Mouse (Mus musculus): Measurements from ENCODE around the gene Rab5a.
"Not testable (repeated sequence)": the region's sequence is repeated elsewhere in the genome, so short reads cannot be mapped to it uniquely, and the experiment has no call there.

The Rab5a gene

GRCm38 (mm10) chr17:53478858-53479603 is at the start of gene Rab5a:
Rab5a (plus strand) TSS chr17:53479234.
- DNase-seq: peak; percentile 99

- no peak for DNase-seq
Observed at GRCm38 (mm10) chr17:53456152-53456551, 22.9 kb upstream of the Rab5a start.

- no peak for DNase-seq
Observed at GRCm38 (mm10) chr17:53456742-53457141, 22.3 kb upstream of the Rab5a start.

DNA sequence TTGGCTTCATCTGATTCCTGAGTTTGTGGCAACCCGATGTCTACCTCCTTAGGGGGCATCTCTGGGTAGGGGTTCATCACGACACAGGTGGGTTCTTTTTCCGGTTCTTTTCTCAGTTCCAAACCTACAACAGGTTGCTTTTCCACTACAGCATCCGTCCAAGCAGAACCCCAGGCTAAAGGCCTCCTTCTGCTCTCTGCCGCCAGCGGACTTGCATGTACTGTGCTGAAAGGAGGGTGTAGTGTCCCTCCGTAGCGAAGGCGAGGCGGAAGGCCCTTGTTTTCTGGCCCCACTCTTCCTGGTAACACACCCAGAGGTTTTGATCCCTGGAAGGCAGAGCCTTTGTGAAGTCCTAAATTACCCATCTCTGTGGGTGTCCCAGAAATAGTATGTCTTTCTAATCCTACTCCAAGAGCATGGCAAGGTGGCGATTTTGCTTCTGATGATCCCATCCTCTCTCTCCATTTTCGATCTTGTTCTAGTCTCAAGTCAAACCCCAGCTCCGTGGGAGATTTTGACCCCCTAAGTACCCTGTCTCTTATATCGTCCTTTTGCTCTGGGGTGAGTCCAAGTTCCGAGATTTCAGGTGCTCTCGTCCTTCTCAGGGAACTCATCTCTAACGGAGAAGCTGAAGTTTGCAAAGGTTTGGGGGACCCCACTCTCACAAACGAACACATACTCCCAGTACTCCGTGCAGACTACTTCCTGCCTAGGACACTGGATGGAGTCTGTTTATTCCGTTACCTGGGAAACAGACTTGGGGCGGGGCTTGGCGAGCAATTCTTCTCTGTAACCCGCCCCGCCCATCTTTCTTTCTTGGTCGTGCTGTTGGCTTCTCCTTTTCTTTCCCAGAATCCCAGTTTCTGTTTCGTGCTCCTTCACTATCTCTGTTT is 16.2 kb upstream of the Rab5a start, which contains the start of gene Efhb:
Efhb (minus strand) TSS at position 719 of the 893 bp plus-strand sequence.
- peak; percentile 49 to 63 for DNase-seq

- no peak for DNase-seq
Observed at GRCm38 (mm10) chr17:53463496-53463840, 15.6 kb upstream of the Rab5a start.

GRCm38 (mm10) chr17:53465569-53465968 is 13.5 kb upstream of the Rab5a start:
- no peak for DNase-seq

DNA sequence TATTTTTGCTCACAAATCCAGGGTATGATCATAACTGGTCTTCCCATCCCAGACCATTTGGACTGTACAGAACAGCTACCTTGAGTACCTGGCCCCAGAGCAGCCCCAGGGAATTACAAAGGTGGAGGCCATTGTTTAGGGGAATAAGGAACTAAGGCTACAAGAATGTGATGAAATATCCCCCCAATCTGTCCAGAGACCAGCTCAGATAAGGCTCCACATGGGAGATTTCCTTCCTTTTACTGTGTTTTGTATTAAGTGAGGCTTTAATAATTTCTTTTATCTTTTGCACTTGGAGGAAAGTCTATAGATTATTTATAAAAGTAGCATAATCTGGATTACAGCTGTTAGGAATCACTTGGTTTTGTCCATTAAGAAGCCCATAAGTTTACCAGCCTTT is 10.3 kb upstream of the Rab5a start:
- DNase-seq: no peak

DNA sequence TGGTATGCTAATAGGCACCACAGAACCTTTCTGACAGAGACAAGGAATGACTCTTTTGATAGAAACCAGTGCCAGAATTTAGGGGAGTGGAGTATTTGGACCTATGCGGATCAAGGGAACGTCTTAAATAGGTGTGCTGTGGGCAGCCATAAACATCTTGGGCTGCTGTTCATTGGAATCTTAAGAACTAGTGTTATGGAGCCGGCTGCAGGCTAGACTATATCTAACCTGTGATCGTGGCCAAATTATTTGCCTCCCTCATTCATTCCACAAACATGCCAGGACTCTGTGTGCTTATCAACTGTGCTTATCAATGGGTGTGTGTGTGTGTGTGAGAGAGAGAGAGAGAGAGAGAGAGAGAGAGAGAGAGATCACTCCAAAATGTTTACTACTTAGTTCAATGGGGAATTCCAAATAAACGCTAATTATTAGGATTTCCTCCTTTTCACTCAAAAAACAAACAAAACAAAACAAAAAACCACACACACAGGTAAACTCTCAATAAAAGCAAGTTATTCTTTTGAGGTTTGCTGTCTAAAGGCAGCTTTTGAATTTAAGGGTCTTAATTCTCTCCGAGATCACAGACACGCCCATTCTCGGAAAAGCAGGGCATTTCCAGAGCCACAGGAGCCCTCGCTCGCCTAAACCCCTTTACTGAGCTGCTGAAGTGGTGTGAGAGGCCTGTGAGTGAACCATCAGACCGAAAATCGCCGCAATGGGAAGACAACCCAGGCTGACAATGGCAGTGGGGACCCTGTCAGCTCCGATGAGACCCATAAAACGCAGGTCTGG is 772 bp upstream of the Rab5a start:
- DNase-seq: no peak

DNA sequence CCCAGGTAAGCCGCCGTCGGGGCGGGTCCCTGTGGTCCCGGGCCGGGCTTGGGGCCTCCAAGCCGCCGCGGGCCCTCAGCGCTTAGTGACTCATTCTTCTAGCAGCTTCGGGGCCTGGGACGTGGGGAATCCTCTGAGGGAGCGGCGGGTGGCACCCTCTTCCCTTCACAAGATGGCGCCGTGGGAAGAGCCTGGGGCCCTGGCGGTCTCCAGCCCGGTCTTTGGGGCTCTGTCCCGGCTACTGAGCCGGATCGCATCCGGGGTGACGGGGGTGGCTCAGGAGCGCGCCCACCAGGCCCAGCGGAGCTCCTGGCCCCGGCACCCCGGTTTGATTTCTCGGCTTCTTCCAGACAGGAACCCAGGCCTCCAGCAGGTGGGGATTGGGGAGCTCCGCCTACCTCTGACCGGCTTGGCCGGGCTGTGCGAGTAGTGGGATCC is 589 bp downstream of the Rab5a start:
- DNase-seq: peak in 1 of 2 experiments; percentile 51

DNA sequence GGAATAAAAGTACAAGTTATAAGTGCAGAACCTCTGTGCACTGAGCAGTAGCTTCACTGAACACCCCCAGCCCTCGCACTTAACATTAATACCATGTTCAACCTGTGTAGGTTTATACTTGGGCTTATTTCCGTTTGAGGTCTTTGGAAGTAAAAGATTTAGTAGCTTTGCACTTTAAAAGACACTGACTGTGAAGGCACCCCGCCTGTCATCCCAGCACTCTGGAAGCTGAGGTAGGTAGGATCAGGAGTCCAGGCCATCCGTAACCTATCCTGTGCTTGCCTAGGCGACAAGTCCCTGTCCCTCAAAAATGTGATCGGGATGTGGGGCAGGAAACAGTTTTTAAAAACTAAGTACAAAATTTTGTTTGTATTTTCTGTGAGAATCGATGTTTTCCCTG is 1.4 kb downstream of the Rab5a start:
- no peak for DNase-seq

DNA sequence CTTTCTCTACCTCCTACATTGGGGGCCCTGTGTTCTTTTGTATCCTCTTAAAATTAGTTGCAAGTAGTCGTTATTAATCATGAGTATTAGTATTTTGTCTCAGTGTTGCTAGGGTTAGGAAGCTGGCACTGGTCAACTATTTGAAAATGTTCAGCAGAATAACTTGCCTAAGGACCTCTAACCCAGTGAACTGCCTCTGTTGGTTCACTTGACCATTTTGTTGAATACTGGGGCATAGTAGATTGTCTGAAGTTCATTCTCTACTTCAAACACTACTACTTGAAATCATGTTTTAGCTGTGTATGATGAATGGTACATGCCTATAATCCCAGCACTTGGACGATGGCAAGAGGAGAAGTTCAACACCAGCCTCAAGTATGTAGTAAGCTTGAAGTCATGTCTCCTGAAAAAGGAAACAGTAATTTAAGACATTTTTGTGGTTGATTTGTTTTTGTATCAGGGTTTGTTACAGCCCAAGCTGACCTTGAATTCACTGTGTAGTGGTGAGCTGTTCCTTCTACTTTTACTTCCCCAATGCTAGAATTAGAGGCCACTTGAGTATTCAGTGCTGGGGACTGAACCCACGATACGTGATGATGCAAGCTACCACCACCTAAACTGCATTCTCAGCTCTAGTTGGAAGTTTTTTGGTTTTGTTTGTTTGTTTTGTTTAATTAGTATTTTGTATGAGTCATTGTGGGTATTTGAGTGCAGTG is 9.4 kb downstream of the Rab5a start:
- DNase-seq: no peak

- DNase-seq: no peak
Observed at GRCm38 (mm10) chr17:53489007-53489378, 10.0 kb downstream of the Rab5a start.

DNA sequence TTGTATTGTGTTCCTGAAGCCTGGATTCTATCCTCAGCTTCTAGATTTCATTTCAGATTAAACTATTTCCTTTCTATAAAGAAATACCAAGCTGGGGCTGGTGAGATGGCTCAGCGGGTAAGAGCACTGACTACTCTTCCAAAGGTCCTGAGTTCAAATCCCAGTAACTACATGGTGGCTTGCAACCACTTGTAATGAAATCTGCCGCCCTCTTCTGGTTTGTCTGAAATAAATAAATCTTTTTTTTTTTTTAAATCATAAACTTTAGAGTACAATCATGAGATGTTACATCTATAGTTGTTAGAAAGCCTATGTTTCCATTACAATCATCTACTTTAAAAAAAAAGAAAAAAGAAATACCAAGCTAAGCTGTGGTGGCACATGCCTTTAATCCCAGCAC is 23.9 kb downstream of the Rab5a start:
- DNase-seq: no peak

GRCm38 (mm10) chr17:53512311-53512951 is 33.4 kb downstream of the Rab5a start:
- DNase-seq: peak; percentile 44 to 47

- DNase-seq: no peak
Observed at GRCm38 (mm10) chr17:53519364-53519763, 40.3 kb downstream of the Rab5a start.

DNA sequence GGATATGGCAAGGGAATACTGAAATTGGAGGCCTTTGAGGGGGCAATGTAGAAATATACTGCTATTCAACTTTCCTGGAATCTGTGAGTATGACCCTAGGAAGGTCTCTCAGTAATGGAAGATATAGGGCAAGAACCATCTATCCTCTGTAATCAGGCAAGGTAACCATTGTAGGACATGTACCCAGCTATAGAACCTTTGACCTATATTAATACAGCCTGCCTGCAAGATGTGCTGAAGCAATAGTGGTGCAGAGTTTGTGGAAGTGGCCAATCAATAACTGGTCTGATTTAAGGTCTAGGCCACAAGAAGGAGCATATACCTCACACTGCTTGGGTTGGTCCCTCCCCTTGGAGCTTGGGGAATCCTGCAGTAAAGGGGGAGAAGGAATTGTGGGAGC is 41.5 kb downstream of the Rab5a start:
- no peak for DNase-seq

- DNase-seq: no peak
Observed at GRCm38 (mm10) chr17:53528034-53528433, 49.0 kb downstream of the Rab5a start.

GRCm38 (mm10) chr17:53531160-53531559 is 52.1 kb downstream of the Rab5a start:
- DNase-seq: peak in 1 of 2 experiments; percentile 14

DNA sequence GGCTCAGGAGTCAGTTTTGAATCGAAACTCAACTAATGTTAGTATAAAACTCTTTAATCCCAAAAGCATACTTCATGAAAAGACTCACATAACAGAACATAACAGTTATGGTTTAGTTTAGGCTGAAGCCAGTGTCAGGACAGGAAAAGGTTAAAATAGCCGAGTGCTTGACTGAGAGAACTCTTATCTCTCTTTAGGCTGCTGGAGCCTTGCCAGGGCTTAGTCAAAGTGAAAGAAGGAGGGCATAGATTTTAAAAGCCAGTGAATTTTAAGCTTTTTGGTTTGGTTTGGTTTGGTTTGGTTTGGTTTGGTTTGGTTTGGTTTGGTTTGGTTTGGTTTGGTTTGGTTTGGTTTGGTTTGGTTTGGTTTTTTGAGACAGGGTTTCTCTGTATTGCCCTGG is 53.4 kb downstream of the Rab5a start:
- no peak for DNase-seq

GRCm38 (mm10) chr17:53539351-53539750 is 60.3 kb downstream of the Rab5a start, which contains the start of gene Pp2d1:
Pp2d1 (minus strand) TSS chr17:53539451.
- not testable (repeated sequence) for DNase-seq

DNA sequence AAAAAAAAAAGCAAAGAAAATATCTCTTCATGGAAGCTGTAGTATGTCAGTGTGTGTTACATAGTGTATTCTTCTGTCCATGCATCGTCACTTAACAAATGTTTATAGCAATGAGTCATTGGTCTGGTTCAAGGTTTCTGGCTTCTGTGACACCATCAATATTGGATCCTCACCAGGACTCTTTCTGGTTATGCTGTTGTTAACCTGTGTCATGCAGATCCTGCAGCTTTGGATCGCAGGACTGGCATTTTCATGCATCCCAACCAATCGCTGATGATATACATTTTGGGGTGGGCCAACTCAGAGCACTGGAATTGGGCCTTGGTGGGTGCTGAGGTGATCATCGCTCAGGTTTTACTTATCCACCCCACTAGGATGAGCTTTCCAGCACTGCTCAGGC is 63.5 kb downstream of the Rab5a start:
- no peak for DNase-seq

Measured in cerebellum, adult 18-20 months (tissue).